Mouse (Mus musculus): ENCODE data around the gene Lmntd1.

Lmntd1 gene

GRCm38 (mm10) chr6:145372066-145372465 lies 242.1 kb downstream of the Lmntd1 start:
- no peak for DNase-seq

GRCm38 (mm10) chr6:145371586-145371985 lies 242.5 kb downstream of the Lmntd1 start:
- DNase-seq, result no peak

- no peak for DNase-seq
Observed at GRCm38 (mm10) chr6:145370302-145370701, 243.8 kb downstream of the Lmntd1 start.

- DNase-seq, result no peak
Observed at GRCm38 (mm10) chr6:145369290-145369689, 244.8 kb downstream of the Lmntd1 start.

- DNase-seq, result no peak
Observed at GRCm38 (mm10) chr6:145366488-145366887, 247.6 kb downstream of the Lmntd1 start.

- DNase-seq, result no peak
Observed at GRCm38 (mm10) chr6:145363698-145364097, 250.4 kb downstream of the Lmntd1 start.

GRCm38 (mm10) chr6:145361109-145361694 lies 252.9 kb downstream of the Lmntd1 start:
- DNase-seq, result no peak

- no peak for DNase-seq
Observed at GRCm38 (mm10) chr6:145359470-145360430, 254.4 kb downstream of the Lmntd1 start.

GRCm38 (mm10) chr6:145358001-145358400 lies 256.1 kb downstream of the Lmntd1 start:
- DNase-seq, result no peak

- DNase-seq, result no peak
Observed at GRCm38 (mm10) chr6:145353806-145354205, 260.3 kb downstream of the Lmntd1 start.

- no peak for DNase-seq
Observed at GRCm38 (mm10) chr6:145352705-145353104, 261.4 kb downstream of the Lmntd1 start.

GRCm38 (mm10) chr6:145348196-145348915 lies 265.8 kb downstream of the Lmntd1 start:
- peak; percentile 25 for DNase-seq

GRCm38 (mm10) chr6:145347641-145348040 lies 266.5 kb downstream of the Lmntd1 start:
- peak; percentile 22 for DNase-seq

- DNase-seq, result peak; percentile 85
Observed at GRCm38 (mm10) chr6:145346789-145347557, 267.1 kb downstream of the Lmntd1 start.

GRCm38 (mm10) chr6:145346305-145346704 lies 267.8 kb downstream of the Lmntd1 start:
- no peak for DNase-seq

- no peak for DNase-seq
Observed at GRCm38 (mm10) chr6:145344719-145345118, 269.4 kb downstream of the Lmntd1 start.

- no peak for DNase-seq
Observed at GRCm38 (mm10) chr6:145343457-145343856, 270.7 kb downstream of the Lmntd1 start.

GRCm38 (mm10) chr6:145342836-145343235 lies 271.3 kb downstream of the Lmntd1 start:
- no peak for DNase-seq

GRCm38 (mm10) chr6:145341301-145342193 lies 272.6 kb downstream of the Lmntd1 start:
- DNase-seq, result peak; percentile 90

GRCm38 (mm10) chr6:145340657-145341146 lies 273.4 kb downstream of the Lmntd1 start:
- peak; percentile 96 for DNase-seq

GRCm38 (mm10) chr6:145339956-145340656 lies 274.0 kb downstream of the Lmntd1 start:
- peak; percentile 66 for DNase-seq

All from cerebellum, adult 11-12 months (tissue).